Mouse (Mus musculus): ENCODE measurements at regions not wholly inside any gene's neighbourhood (a gene's known extent, or its start where the extent isn't known, plus 50 kb on each side); places are given as distances from the start of the nearest gene placed in this dataset.

GRCm38 (mm10) chr4:142414874-142415273 lies 175.7 kb upstream of the Kazn start:
- no peak for DNase-seq
- Histone ChIP-seq H3K4me3 (no peak overlapping the region), H3K27ac (no peak overlapping the region)
- TF ChIP-seq CTCF (IDR thresholded peaks at IDR 0.05), result no peak
- intact Hi-C loops (cut with DNase I), result no loop called here

DNA sequence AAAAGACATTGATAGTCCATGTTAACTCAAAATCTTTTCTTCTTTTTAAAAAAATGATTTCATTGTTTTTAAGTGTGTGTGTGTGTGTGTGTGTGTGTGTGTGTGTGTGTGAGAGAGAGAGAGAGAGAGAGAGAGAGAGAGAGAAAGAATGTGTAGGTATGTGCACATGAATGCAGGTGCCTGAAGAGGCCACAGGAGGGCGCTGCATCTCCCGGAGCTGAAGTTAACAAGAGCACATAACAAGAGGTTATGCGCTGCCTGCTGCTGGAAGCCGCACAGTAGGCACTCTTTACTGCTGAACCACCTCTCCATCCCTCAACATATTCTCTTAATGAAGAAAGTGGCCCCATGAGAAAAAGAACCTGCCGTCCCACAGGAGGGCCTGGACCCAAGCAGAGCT lies 172.6 kb upstream of the Kazn start:
- no peak for TF ChIP-seq CTCF (IDR thresholded peaks at IDR 0.05)
- Histone ChIP-seq H3K4me3 (no peak overlapping the region), H3K27ac (no peak overlapping the region)
- intact Hi-C loops (cut with DNase I), result no loop called here
- DNase-seq, result no peak

DNA sequence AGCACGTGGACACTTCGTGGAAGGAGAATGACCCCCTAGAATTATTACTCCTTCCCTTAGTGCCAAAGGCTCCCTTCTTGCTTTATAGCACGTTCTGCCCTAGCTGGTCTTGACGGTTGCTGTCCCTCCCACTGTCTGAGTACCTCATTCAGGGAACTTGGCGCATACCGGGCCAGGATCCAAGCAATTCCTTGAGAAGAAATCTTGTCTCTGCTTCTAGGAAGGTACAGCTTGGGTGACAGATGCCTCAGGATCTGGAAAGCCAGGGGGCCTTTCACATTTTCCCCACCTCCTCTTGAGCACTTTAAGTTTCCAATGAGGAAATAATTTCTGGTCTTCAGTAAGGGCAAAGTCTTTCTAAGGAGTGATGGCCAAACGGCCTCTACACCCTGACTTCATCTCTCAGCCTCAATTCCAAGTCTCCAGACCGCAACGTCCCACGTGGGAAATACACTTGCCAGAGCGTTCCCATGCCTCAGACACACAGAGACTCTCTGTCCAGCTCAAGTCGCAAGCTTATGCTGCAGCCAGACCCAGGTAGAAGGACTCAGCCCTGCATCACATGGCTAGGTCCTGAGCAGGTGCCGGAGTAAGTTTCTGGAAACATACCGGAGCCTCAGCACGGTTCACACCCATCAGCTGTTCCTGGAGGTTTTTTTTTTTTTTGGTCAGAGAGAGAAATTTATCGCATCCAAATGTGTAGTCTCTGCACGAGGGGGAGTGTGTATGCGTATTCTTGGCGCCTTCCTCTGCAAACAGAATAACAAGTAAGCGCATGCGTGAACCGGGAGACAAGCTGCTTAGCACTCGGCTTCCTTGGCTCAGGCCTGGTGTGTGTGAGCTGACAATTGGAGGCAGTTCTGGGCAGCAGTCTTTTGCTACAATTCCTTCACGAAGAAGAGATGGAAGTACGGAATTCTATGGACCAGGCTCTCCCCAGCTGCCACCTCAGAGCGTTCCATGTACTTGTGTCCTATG lies 171.7 kb upstream of the Kazn start:
- TF ChIP-seq CTCF (IDR thresholded peaks at IDR 0.05), result no peak
- H3K4me3 ChIP-seq, result peak overlapping the region; percentile 11; the same call in 1 of the 2 replicates
- no peak overlapping the region for H3K27ac ChIP-seq
- intact Hi-C loops (cut with DNase I), result no loop called here
- DNase-seq, result peak; percentile 60

DNA sequence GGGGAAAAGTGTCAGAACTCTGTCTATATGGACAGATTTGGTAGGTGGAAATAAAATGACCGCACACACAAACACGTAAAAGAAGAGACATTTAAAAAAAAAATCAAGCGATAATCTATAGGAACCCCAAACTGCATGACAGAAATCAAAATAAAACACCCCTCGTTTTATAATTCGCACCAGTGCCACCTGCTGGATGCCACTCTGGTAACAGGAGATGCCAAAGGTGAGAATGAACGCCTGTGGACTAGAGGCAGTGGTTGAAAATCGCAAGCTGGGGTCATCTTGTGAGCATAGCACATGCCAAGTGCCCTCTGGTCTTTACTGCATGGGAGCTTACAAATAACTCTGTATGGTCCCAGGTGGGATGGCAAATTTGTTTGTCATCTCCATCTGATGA lies 158.7 kb upstream of the Kazn start:
- no peak for DNase-seq
- intact Hi-C loops (cut with DNase I), result no loop called here
- H3K27ac ChIP-seq, result no peak overlapping the region
- H3K4me3 ChIP-seq, result no peak overlapping the region
- TF ChIP-seq CTCF (IDR thresholded peaks at IDR 0.05), result 0 out of 2 replicates have a peak, but pooled peaks have one; percentile 11

DNA sequence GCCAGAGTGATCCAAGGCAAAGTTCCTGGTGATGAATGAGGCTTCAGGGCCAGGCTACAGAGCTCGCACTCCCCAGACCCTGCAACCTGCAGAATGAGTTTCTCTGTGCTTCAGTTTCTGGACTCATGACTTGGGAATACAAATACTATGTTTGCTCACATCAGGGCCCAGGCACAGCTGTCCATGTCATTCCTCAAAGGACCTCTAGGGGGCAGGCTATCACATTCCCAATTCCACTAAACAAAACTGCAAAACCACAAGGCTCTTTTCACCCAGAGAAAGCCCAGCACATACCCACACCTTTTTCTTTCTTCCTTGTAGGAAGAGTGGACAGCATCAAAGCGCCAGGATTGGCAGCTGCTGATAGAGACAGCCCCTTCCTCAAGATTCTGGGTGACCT lies 153.7 kb upstream of the Kazn start:
- Histone ChIP-seq H3K27ac (no peak overlapping the region), H3K4me3 (no peak overlapping the region)
- intact Hi-C loops (cut with DNase I), result no loop called here
- peak; percentile 78 for TF ChIP-seq CTCF (IDR thresholded peaks at IDR 0.05)
- peak; percentile 39 for DNase-seq

GRCm38 (mm10) chr4:142390531-142391195 lies 151.5 kb upstream of the Kazn start:
- no peak for TF ChIP-seq CTCF (IDR thresholded peaks at IDR 0.05)
- Histone ChIP-seq H3K27ac (no peak overlapping the region), H3K4me3 (no peak overlapping the region)
- intact Hi-C loops (cut with DNase I), result no loop called here
- DNase-seq, result no peak

DNA sequence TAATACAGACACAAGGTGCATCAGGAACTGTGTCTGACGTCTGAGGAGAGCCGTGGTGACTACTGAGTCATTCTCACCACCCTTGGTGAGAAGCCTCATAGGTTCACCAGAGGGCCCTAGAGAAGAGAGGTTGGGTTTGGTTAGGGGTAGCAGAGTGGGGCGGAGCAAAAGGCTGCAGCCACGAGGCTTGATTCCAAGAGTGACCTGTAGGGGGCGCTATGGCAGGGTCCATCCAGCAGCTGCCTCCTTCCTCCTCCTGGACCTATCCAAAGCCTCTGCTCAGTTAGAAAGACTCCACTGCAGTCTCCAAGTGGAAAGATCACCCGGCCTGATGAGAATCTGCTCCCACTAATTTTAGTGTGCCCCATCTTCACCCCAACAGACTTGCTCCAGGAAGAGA lies 149.3 kb upstream of the Kazn start:
- no peak overlapping the region for H3K4me3 ChIP-seq
- intact Hi-C loops (cut with DNase I), result no loop called here
- peak; percentile 37; the same call in 1 of the 2 replicates for TF ChIP-seq CTCF (IDR thresholded peaks at IDR 0.05)
- DNase-seq, result no peak
- no peak overlapping the region for H3K27ac ChIP-seq

DNA sequence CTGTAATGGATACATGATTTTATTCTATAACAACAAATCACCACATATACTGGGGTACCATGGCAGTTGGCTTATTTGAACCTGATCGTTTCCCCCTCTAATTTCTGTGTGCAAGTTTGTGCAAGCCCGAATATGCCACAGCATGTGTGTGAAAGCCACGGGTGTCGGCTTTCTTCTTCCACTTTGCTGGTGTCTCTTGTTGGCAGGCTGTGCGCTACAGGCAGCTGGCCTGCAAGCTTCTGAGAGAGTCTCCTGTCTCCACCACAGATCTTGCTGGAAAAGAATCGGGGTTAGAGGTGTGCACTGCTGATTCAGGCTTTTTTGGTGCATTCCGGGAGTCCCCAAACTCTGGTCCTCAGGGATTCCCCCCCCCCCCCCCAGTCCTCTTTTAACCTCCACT lies 142.0 kb upstream of the Kazn start:
- no peak for TF ChIP-seq CTCF (IDR thresholded peaks at IDR 0.05)
- intact Hi-C loops (cut with DNase I), result no loop called here
- Histone ChIP-seq H3K27ac (no peak overlapping the region), H3K4me3 (no peak overlapping the region)
- no peak for DNase-seq

- intact Hi-C loops (cut with DNase I), result no loop called here
- Histone ChIP-seq H3K4me3 (no peak overlapping the region), H3K27ac (no peak overlapping the region)
- TF ChIP-seq CTCF (IDR thresholded peaks at IDR 0.05), result no peak
- DNase-seq, result no peak
Measured at GRCm38 (mm10) chr4:142378452-142378851, 139.3 kb upstream of the Kazn start.

DNA sequence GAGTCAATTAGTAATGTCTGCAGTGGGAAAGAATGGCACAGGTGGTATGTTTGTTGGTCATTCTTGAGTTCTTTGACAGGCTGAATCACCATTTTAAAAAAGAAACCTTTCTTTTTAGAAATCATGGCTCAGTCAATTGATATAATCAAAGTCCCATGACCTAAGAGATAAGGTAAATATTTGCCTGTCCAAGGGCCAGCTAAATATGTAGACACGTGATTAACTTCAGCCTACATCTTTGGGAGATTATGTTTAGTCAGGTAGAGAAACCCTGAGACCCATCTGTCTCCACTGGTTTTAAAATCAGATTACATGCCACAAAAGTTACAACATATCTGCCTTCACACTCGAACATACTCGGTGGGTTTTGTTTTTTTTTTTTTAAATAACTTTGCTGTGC lies 128.6 kb upstream of the Kazn start:
- intact Hi-C loops (cut with DNase I), result no loop called here

GRCm38 (mm10) chr4:142362071-142362470 lies 122.9 kb upstream of the Kazn start:
- Histone ChIP-seq H3K4me3 (no peak overlapping the region), H3K27ac (no peak overlapping the region)
- intact Hi-C loops (cut with DNase I), result no loop called here
- TF ChIP-seq CTCF (IDR thresholded peaks at IDR 0.05), result no peak
- DNase-seq, result no peak

More for the DNA sequence above, 128.6 kb upstream of the Kazn start:
- Histone ChIP-seq H3K4me3 (no peak overlapping the region), H3K27ac (no peak overlapping the region)
- no peak for TF ChIP-seq CTCF (IDR thresholded peaks at IDR 0.05)
- DNase-seq, result no peak

DNA sequence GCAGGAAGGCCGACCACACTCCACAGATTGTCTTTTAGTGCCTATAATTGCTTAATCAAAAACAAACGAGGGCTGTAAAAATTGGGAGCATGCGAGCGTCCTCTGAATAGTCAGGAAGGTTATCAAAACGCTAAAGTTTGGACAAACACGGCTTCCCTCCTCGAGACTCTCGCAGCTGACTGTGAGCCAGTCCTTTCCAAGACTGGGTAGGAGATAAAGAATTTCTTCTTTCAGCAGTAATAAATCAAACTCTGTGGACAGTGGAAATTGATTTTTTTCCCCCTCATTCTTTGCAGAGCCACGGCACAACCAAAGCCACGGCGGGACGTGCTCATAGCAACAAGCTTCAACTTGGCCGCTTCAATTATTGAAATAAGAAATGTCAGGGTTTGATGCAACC lies 119.7 kb upstream of the Kazn start:
- Histone ChIP-seq H3K4me3 (no peak overlapping the region), H3K27ac (no peak overlapping the region)
- DNase-seq, result no peak
- TF ChIP-seq CTCF (IDR thresholded peaks at IDR 0.05), result no peak
- intact Hi-C loops (cut with DNase I), result no loop called here

DNA sequence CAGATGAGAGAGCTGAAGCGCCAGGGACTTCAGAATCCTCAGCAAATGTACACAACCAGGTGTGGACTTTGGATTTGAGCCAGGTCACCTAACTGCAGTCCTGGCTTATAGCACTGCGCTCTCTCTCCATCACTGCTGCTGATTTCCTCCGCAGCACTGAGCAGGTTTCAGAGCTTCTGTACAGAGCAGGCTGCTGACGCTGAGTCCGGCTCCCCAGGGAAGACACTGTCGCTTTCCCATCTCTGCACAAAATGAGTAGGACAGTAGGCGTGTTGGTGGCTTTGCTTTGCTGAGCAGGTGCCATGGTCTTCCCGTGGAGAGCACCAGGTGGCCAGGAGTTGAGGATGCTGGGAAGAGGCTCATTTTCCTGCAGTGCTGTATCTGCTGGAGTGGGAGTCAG lies 116.2 kb upstream of the Kazn start:
- Histone ChIP-seq H3K4me3 (no peak overlapping the region), H3K27ac (no peak overlapping the region)
- intact Hi-C loops (cut with DNase I), result no loop called here
- no peak for DNase-seq
- no peak for TF ChIP-seq CTCF (IDR thresholded peaks at IDR 0.05)

All from gastrocnemius, adult 2 months (tissue).